Mouse (Mus musculus) adrenal gland, adult (tissue): ENCODE measurements around the gene Pparg.

Experiments
- DNase-seq, 2 experiments: peaks; one replicate each; pipeline ENCODE4 v3.0.0; 2022 to 2023; ENCODE audit warnings: low spot score in 1 of 2; ENCODE audit not compliant: inconsistent age in 2 of 2

The Pparg gene

GRCm38 (mm10) chr6:115360776-115361605 is at the start of gene Pparg:
Gene Pparg, plus strand, starts transcription at chr6:115360951.
- DNase-seq: peak; percentile 48 to 82

DNA sequence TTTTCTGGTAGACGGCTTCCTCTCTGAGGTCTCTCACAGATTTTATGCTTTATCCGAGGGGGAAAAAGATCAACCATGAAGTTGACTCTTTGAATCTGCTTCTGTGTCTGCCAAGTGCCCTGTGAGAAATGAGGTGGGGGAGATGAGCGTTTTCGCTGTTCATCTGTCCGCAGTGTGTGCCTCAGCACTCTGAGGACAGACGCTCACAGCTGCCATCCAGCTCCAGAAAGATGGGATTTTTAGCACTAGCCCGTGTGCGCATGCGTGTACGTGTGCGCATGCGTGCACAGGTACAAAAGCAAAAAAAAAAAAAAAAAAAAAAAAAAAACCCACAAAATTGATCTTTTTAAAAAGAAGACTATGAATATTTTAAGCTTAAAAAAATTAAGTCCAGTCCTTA is 48.0 kb upstream of the Pparg start:
- no peak for DNase-seq

DNA sequence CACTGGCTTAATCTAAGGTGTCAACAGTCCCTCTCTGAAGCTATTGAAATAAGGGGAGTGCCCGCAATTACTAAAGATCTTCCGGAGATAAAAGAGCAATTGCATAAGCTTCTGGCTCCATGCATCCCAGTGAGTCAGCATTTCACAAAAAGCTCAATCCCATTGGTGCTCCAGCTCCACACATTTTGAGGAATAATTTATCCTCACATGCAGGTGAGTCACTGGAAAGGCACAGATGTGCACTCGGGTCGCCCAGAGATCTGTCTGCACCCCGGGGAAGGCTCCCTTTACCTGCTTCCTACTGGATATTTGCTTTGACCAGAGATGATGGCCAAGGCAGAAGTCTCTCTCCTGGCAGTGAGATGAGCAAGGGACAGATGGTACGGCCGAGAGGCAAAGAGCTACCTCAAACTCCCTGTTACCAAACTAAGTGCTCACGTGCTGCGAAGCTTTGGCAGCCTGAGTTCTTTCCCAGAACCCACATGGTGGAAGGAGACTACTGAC is 47.5 kb upstream of the Pparg start:
- peak in 1 of 2 experiments; percentile 60 for DNase-seq

GRCm38 (mm10) chr6:115313910-115314309 is 46.8 kb upstream of the Pparg start:
- no peak for DNase-seq

- no peak for DNase-seq
These were observed 45.0 kb upstream of the Pparg start for GRCm38 (mm10) chr6:115315770-115316169.

- DNase-seq: no peak
These were observed 43.9 kb upstream of the Pparg start for GRCm38 (mm10) chr6:115316811-115317221.

GRCm38 (mm10) chr6:115318811-115319210 is 41.9 kb upstream of the Pparg start:
- DNase-seq: peak in 1 of 2 experiments; percentile 51

DNA sequence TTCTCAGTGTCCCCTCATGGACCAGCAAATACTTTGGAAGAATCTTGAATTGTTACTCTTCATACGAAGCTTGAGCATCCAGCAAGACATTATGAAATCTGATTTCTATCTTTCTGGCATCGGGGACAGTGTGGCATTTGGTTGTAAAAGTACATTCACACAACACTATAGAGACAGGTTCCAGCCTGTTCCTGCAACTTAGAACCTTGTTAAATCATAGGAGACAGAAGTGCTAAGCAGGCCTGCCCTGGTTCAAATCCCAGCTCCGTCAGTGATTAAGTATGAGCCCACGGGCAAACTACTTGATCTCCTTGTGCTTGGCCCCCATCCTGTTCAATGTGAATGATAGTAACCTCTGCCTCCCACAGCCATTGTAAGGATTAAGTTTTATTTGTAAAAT is 41.1 kb upstream of the Pparg start:
- no peak for DNase-seq

DNA sequence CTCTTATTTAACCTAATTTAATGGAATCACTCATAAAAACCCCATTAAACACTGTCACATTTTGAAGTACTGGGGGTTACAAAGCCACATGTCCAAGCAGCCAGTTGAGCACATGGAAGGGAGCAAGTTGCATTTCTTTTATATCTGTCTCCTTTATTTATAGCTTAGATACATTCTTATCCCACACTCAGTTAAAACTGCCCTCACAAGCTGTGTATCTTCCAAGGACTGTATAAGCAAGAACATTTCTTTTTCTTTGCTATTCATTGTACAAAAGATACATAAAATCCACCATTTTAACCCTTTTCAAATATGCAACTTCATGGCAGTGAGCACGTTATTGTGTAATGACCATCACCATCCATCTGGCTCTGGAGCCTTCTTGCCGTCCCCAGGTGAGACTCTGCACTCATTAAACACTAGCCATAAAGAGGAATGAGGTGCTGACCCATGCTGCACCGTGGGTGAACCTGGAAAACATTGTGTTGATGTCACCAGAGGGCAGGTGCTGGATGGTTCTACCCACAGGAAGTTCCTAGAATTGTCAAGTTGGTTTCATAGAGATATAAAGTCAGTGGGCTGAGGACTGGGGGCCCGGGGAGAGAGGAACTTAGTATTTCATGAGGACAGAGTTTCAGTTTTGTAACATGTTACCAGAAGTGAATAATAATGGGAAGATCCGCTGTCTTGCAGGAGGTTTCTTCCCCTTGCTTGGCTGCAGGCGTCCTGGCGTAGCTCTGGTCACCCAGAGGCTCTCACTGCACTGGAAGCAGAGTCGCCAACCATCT is 39.6 kb upstream of the Pparg start:
- DNase-seq: no peak

DNA sequence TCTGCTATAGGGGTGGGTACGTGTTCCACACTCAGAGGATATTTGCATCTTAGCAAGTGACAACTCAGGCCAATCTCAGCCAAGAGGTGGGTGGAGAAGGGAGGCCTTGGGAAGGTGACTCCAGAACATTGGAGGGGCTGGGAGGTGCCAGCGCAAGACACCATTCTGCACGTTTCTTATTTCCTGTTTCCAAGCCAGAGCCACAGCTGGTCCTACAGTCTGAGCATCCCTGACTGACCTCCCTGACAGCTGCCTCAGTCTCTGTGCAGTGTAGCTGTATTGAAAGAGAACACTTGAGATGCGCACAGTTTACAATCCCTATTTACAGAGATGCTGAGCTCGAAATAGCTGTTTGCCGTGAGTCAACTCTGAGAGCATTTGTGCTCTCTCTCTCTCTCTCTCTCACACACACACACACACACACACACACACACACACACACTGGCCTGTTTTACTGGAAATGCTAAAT is 38.8 kb upstream of the Pparg start:
- DNase-seq: no peak

- DNase-seq: peak in 1 of 2 experiments; percentile 38
These were observed 37.8 kb upstream of the Pparg start for GRCm38 (mm10) chr6:115322956-115323355.

- DNase-seq: no peak
These were observed 29.8 kb upstream of the Pparg start for GRCm38 (mm10) chr6:115330964-115331363.

DNA sequence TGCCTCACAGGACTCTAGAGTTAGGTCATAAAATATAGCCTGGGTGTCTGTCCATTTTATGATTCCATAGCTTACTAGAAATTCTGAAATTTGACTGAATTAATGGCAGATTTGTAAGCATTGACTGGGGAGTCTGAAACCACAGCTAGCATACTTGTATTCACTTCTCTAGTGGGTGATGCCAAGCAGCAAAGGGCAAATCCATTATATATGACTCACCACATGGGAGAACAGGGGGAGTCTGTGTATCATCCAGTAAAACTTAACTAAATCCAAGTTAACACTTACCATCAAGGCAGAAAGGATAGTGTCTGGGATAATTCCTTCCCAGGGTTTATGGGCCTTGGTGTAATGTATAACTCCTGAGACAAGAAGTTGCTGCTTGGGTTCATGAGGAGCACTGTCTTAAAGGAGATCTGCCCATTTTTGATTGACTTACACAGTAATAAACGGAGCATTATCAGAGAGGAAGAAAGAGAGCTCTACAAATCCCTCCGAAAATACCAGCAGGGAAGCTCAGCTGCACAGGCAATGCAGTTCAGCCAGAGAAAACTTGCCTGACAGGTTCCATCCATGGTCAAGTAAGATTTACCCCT is 27.6 kb upstream of the Pparg start:
- no peak for DNase-seq

DNA sequence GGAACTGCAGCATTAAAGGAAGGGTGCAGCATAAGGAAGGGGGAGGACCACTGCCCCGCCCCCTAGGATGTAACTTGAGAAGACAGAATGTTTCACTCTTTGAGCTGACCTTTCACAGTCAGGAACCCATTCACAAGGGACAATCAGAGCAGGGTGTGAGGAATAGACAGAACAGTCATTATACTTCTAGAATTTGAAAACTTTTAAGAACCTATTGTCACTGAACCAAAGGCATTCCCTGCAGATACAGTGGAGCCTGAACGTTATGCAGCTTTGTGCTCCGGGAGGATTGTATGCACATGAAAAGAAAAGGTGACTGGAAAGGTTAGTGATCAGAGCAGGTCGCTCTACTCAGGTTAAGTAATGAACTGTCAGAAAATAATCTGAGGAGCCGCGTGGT is 25.2 kb upstream of the Pparg start:
- no peak for DNase-seq

- no peak for DNase-seq
These were observed 20.7 kb upstream of the Pparg start for GRCm38 (mm10) chr6:115340084-115340483.

DNA sequence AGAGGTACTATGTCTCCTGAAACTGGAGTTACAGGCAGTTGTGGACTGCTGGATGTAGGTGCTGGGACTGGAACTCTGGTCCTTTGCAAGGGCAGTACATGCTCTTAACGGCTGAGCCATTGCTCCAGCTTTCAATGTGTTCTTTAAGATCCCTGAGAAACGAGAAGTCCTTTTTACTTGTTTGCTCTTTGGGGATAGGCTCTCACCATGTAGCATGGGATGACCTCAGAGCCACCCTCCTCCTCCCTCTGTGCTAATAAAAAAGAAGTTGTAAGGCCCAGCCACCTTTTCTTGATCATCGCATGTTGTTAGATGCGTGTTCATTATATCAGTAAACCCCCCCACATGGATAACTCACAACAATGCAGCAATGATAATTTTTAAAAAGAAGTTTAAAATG is 17.7 kb upstream of the Pparg start:
- no peak for DNase-seq

DNA sequence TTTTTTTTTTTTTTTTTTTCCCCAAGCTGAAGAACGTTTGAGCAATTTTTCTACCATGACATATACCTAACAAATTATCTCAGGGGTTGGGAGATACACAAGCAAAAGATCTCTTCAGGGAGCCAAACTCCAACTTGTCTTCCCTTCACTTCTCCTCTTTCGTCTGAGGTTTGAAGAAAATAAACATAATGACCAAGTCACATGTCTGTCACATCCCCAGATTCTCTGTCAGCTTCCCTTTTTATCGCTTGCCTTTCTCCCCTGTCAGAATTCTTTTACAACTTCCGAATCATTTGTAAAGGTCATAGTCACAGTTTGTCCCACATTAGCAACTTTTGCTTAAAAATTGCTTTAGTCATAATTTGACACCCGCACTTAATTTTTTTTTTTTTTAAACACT is 17.2 kb upstream of the Pparg start:
- DNase-seq: no peak

GRCm38 (mm10) chr6:115344101-115344500 is 16.6 kb upstream of the Pparg start:
- no peak for DNase-seq

- DNase-seq: no peak
These were observed 16.2 kb upstream of the Pparg start for GRCm38 (mm10) chr6:115344513-115344912.

GRCm38 (mm10) chr6:115345013-115345412 is 15.7 kb upstream of the Pparg start:
- no peak for DNase-seq

GRCm38 (mm10) chr6:115349641-115350464 is 10.9 kb upstream of the Pparg start:
- DNase-seq: no peak
